Mouse (Mus musculus): ENCODE measurements around the gene Polg2. TPM values are rescaled to one million over a fixed set of nuclear protein-coding genes. Genes with fewer than 3 reads are reported as not detected.
"Not testable (repeated sequence)": the region's sequence is repeated elsewhere in the genome, so short reads cannot be mapped to it uniquely, and the experiment has no call there.

Polg2 gene
- total RNA-seq, 2 experiments from 2014 or later, result 8.2 TPM

DNA sequence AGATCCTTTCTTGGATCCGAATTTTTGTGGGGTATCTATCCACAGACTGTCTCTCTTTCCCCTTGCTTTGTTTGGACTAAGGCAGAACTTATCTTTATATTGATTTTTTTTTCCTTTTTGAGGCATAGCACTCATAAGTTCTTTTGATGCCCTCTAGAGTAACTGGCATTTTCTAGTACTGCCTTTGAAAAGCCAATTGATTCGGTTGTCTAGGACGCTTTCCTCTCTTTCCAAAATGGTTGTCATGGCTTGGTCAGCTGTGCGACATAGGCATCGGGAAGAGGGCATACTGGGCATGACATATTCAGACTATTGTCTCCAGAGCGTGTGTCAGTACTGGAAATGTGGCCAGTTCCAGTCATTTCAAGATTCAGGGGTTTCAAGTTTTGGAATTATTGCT, 10.3 kb upstream of the Polg2 start:
- DNase-seq (ENCODE audit: low spot score in 2 of 2), result no peak

DNA sequence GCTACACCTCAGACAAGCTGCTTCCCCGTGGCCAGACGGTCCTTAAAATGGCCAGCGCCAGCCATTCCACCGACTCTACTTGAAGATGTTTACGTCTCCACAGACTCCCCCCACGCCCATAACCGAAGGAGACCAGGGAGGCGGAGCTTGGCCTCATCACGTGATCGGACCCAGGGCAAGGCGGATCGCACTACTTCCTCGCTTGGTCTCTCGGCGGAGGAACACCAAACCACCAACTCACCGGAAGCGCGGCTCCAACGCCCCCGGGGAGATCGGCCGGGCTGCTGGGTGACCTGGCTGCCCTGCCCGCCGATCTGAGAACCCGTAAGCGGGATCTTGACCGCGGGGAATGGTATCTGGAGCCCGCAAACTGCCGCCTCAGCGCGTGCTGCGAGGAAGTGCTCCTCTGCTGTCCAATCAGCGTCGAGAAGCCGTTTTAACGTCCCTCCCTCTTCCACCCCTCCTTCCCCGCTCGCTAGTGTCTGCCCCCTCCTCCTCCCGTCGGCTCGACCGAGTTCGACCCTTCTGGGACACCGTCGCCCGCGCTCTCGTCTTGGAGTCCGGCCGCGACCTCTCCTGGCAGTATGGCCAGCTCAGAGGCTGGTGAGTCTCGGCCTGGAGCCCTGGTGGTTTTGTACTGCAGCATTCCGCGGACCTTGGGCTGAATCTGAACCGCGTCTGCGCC, 9.6 kb upstream of the Polg2 start, which contains the start of the genes Ddx5 and Cep95:
Gene Ddx5 (minus strand): TSS at position 411 of the 685 bp plus-strand sequence.
Gene Cep95 (plus strand): TSS at position 478 of the 685 bp plus-strand sequence.
- DNase-seq (ENCODE audit: low spot score in 2 of 2), result peak; percentile 87 to 98

GRCm38 (mm10) chr11:106788026-106788774, 8.9 kb upstream of the Polg2 start:
- DNase-seq (ENCODE audit: low spot score in 2 of 2), result peak; percentile 100

GRCm38 (mm10) chr11:106787131-106788025, 8.0 kb upstream of the Polg2 start:
- DNase-seq (ENCODE audit: low spot score in 2 of 2), result peak; percentile 94 to 95

- DNase-seq (ENCODE audit: low spot score in 2 of 2), result no peak
These were observed 5.7 kb upstream of the Polg2 start for GRCm38 (mm10) chr11:106785043-106785442.

GRCm38 (mm10) chr11:106784476-106784875, 5.1 kb upstream of the Polg2 start:
- DNase-seq (ENCODE audit: low spot score in 2 of 2), result no peak

DNA sequence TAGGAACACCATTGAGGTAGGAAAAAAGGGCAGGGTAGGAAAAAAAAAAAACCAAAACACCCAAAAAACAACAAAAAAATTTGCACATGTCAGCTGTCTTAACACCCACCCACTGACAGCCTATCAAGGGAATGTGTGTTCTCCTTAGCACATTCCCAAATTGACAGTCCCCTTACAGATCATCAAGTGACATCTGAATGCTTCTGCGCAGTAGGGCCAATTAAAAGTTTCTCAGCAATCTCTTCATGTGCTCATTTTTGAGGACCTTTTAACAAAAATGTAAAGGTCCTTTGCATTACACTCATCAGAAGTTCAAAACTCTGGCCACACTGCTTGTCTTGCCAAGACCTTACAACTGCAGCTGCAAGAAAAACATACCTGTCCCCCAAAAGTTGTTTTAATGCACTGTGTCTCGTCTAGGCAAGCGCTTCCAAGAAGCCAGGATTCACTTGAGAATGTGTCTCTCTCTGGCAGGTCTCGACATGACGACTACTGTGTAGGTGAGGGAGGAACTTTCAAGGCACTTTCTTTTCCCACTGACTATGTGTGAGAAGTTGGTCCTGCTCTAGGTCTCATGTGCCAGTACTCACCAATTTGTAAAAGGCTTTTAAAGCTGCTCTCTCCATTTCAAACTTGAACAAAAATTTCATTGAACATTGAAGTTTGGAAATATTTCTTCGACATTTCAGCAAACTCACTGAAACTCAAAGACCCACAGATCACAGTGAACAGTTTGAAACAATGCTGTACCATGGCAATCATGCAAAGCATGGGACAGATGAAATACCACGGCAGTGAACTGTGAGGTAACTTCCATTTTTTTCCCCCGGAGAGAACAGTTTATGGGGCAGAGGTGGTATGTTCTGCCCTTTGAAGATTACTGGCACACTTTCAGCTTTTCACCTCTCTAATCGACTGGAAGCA, 3.8 kb upstream of the Polg2 start:
- no peak for DNase-seq (ENCODE audit: low spot score in 2 of 2)

GRCm38 (mm10) chr11:106782271-106782670, 2.9 kb upstream of the Polg2 start:
- not testable (repeated sequence) for DNase-seq (ENCODE audit: low spot score in 2 of 2)

- no peak for DNase-seq (ENCODE audit: low spot score in 2 of 2)
These were observed 1.4 kb upstream of the Polg2 start for GRCm38 (mm10) chr11:106780590-106781220.

GRCm38 (mm10) chr11:106780089-106780425, 720 bp upstream of the Polg2 start:
- no peak for DNase-seq (ENCODE audit: low spot score in 2 of 2)

DNA sequence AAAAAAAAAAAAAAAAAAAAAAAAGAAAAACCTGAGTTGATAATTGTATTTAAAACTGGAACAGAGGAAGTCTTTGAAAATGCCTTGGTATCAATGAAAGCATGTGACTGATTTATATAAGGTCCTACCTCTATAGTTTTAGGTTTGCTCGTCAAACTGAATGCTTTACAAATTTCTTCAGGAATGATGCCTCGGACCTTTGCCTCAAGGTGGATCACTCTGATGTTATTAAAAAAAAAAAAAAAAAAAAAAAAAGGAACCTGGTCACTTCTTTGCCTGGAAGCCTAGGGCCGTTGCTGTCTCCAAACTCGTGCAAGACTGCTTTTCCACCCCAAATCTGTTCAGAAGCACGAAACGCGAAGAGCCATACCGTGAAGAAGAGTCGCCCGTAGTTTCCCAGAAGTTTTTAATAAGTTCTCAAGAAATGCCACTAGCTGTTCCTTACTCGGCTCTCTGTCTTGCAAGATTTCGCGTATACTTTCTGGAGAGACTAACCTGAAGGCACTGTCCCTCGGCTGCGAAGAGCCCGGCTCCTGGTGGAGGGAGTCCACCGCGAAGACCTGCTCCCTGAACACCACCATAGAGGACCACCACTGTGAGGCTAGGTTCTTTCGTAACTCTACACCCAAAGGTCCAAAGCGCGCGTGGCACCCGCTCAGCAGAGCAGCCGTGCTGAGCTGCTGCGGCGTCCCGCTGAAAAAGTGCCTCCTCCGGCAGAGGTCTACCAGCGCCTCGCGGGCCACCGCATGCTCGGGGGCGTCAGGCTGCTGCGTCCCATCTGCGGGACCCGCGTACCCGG, 549 bp downstream of the Polg2 start:
- no peak for DNase-seq (ENCODE audit: low spot score in 2 of 2)

DNA sequence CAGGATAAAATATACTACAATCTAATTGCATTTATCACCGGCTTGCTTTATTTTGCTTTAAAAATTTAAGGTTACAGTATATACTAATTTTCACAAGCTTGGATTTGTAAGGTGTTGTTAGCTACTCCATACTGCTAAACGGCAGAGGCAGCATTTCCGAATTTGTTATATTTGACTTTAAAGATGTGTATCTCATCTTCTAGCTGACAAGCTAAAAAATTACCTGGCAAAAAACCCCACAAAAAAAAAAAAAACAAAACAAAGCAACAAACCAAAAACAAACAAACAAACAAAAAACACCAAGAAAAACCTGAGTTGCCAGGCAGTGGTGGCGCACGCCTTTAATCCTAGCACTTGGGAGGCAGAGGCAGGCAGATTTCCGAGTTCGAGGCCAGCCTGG, 1.2 kb downstream of the Polg2 start:
- DNase-seq (ENCODE audit: low spot score in 2 of 2), result no peak

GRCm38 (mm10) chr11:106777395-106777794, 1.9 kb downstream of the Polg2 start:
- DNase-seq (ENCODE audit: low spot score in 2 of 2), result no peak

GRCm38 (mm10) chr11:106776960-106777359, 2.4 kb downstream of the Polg2 start:
- no peak for DNase-seq (ENCODE audit: low spot score in 2 of 2)

- DNase-seq (ENCODE audit: low spot score in 2 of 2), result no peak
These were observed 6.3 kb downstream of the Polg2 start for GRCm38 (mm10) chr11:106773061-106773460.

DNA sequence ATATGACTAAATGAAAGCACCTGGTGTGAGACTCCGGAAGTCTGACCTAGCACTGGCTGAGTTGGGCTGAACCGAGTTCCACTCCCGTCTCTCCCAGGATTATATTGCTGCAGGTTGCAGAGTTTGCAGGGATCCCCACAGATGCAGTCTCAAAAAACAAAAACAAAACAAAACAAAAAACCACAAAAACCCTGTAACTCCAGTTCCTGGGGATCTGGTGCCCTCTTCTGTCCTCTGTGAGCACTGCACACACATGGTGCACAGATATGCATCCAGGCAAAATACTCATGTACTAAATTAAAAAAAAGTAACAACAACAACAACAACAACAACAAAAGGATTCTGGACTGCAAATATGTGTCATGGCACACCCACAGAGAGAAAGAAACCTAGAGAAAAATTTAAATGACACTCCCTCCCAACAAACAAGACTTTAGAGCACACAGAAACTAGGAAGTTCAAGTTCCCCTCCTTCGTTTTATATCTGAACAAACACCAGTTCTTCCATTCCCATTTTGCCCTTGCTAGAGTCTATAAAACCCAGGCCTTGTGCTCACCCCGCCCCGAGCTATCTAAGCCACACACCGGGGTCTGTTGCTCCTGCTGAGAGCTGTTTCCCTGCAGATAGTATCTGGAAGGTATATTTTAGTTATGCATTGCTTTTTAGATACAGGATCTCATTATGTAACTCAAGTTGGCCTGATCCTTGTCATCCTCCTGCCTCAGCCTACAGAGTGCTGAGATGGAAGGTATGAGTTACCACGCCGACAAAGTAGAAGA, 9.0 kb downstream of the Polg2 start:
- DNase-seq (ENCODE audit: low spot score in 2 of 2), result no peak

DNA sequence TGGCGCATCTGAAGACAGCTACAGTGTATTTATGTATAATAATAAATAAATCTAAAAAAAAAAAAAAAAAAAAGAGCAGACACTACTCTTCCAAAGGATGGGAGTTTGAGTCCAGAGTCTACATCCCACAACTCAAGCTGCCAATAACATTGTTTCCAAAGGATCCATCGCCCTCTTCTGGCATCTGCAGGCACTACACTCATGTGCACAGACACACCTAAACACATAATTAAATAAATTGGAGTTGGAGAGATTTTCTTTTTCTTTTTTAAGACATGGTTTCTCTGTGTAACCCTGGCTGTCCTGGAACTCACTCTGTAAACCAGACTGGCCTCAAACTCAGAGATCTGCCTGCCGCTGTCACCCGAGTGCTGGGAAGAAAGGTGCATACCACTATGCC, 11.8 kb downstream of the Polg2 start:
- DNase-seq (ENCODE audit: low spot score in 2 of 2), result no peak

- DNase-seq (ENCODE audit: low spot score in 2 of 2), result no peak
These were observed 12.7 kb downstream of the Polg2 start for GRCm38 (mm10) chr11:106766611-106767162.

All from gastrocnemius, postnatal 4 days (tissue).